In genomic region chr14:104533075-104533474, GRCm38 (mm10) we compare ENCODE assay signal across 16 mouse cellular contexts. TPM values are rescaled to one million over a fixed set of nuclear protein-coding genes. Genes with fewer than 3 reads are reported as not detected.
DNase-seq lines count a peak whose midpoint lies in the region; TF ChIP-seq lines count a peak whose summit lies in the region.
"Had no signal": no experiment of that assay in that cellular context is flagged by ENCODE, and none has a peak within 500 bp of the region (broad histone marks: within the 10 kb centered on the region; RNA-seq: fewer than 3 reads in every experiment).

No protein-coding gene starts in this region.

- H3K9me3 ChIP-seq in MEL (replicated peaks; ENCODE audit: insufficient read depth, low read length): no peaks in the 10 kb centered on the region
- H3K9me3 ChIP-seq: lung, embryonic 15.5 days; midbrain, embryonic 10.5 days; neural tube, embryonic 13.5 days had no signal

- TF ChIP-seq RAD21 in MEL (IDR thresholded peaks at IDR 0.05; ENCODE audit: low read depth, low read length): peak; percentile 43

- no peak overlapping the region for H3K4me3 ChIP-seq in left cerebral cortex, adult 2 months
- H3K4me3 ChIP-seq in MEL (ENCODE audit: control insufficient read depth in 1 of 2, insufficient read depth in 1 of 2, low read depth in 2 of 2, low read length in 2 of 2): no peak overlapping the region
- H3K4me3 ChIP-seq: lung, embryonic 15.5 days; midbrain, embryonic 10.5 days; neural tube, embryonic 13.5 days had no signal

- H3K27ac ChIP-seq in left cerebral cortex, adult 2 months: no peak overlapping the region
- no peak overlapping the region for H3K27ac ChIP-seq in MEL (ENCODE audit: control insufficient read depth, low read depth, low read length)
- H3K27ac ChIP-seq: lung, embryonic 15.5 days; midbrain, embryonic 10.5 days; neural tube, embryonic 13.5 days had no signal

- H3K27me3 ChIP-seq in MEL (ENCODE audit: control insufficient read depth in 1 of 2, insufficient read depth in 2 of 2, low read length in 2 of 2): no peaks in the 10 kb centered on the region; a peak in 1 of 4 replicates
- H3K27me3 ChIP-seq: lung, embryonic 15.5 days had no signal

- H3K36me3 ChIP-seq in MEL (ENCODE audit: control insufficient read depth in 1 of 2, insufficient read depth in 2 of 2, low read length in 2 of 2): no peaks in the 10 kb centered on the region
- H3K36me3 ChIP-seq: lung, embryonic 15.5 days; midbrain, embryonic 10.5 days; neural tube, embryonic 13.5 days had no signal

- peak; percentile 9 for DNase-seq in embryo, embryonic 11 days
- no peak for DNase-seq in embryo, embryonic 9.5 days (ENCODE audit: extremely low spot score)
- no peak for DNase-seq in left cerebral cortex, adult 2 months (ENCODE audit: extremely low spot score in 1 of 2, low spot score in 2 of 2)
- DNase-seq in left cerebral cortex, adult 9 months (ENCODE audit: low spot score in 2 of 2): no peak
- peak; percentile 51 for DNase-seq in MEL (ENCODE audit: low read depth, low spot score)
- DNase-seq in mesoderm, embryonic 11.5 days (ENCODE audit: low read depth, low spot score): peak; percentile 16
- DNase-seq in thymus, postnatal 25 days: no peak
- DNase-seq in B cell, adult 2 months: no peak
- DNase-seq: cerebellum, adult 11 months; cerebellum, postnatal 36 days; gastrocnemius, postnatal 25 days; heart, postnatal 36 days; thymus, postnatal 36 days had no signal

- TF ChIP-seq CTCF in left cerebral cortex, adult 2 months (IDR thresholded peaks at IDR 0.05): peak; percentile 5; the same call in 1 of the 2 replicates
- TF ChIP-seq CTCF in MEL (IDR thresholded peaks at IDR 0.05 in 2 of 3, conservative IDR thresholded peaks at IDR 0.05 in 1 of 3; ENCODE audit: control insufficient read depth in 1 of 3, insufficient read depth in 1 of 3, low read depth in 2 of 3, low read length in 3 of 3, poor library complexity in 1 of 3, severe bottlenecking in 1 of 3): peak in 2 of 3 experiments; percentile 39 to 51; a peak in 4 of 6 replicates

- no peak for TF ChIP-seq EP300 in MEL (IDR thresholded peaks at IDR 0.05; ENCODE audit: low read depth in 1 of 2, low read length in 2 of 2)

- intact Hi-C loops in left cerebral cortex, adult 2 months (cut with DNase I): no loop called here

- TF ChIP-seq POLR2A in MEL (IDR thresholded peaks at IDR 0.05; ENCODE audit: control insufficient read depth in 1 of 2, insufficient read depth in 1 of 2, low read depth in 1 of 2, low read length in 2 of 2, poor library complexity in 1 of 2): no peak

- no peaks in the 10 kb centered on the region for H3K79me2 ChIP-seq in MEL (ENCODE audit: control insufficient read depth, insufficient read depth, low read length, poor library complexity)

- H3K4me1 ChIP-seq in MEL (ENCODE audit: control insufficient read depth in 1 of 2, insufficient read depth in 2 of 2, low read length in 2 of 2): no peaks in the 10 kb centered on the region
- H3K4me1 ChIP-seq: lung, embryonic 15.5 days had no signal

- H3K9ac ChIP-seq in MEL (ENCODE audit: control insufficient read depth, low read depth, low read length, poor library complexity, severe bottlenecking): no peak overlapping the region
- H3K9ac ChIP-seq: lung, embryonic 15.5 days; neural tube, embryonic 13.5 days had no signal

TF ChIP-seq in MEL, 35 proteins besides CTCF, POLR2A, EP300 and RAD21:
- TF ChIP-seq SMC3 (IDR thresholded peaks at IDR 0.05; ENCODE audit: low read depth, low read length) (peak; percentile 67), MEF2A (IDR thresholded peaks at IDR 0.05; ENCODE audit: extremely low read depth, insufficient replicate concordance, low read depth, low read length, poor library complexity, severe bottlenecking) (no peak)

RNA-seq across cellular contexts. Expression of gene Rnf219, which starts 10.6 kb away (rescaled TPM):
- 10 to 100 TPM; 16.8 to 18.3 TPM for total RNA-seq in left cerebral cortex, adult 2 months (2021)
- 13.3 and 14.3 TPM in 2 replicates for total RNA-seq in MEL (2012; rRNA removed)
- 10 to 100 TPM in 1 of 2 experiments, not detected in 1; 15.9 TPM for polyA plus RNA-seq in MEL (2012; ENCODE audit: insufficient read depth in 1 of 2, insufficient read length in 2 of 2, low read depth in 1 of 2, low replicate concordance in 2 of 2, missing spikeins in 1 of 2)

Comparison
In these comparisons a context has a peak if more than half of its experiments do, and no peak if none do; other contexts are left out.
1. DNase-seq: peak in embryo, embryonic 11 days (single experiment), MEL (single experiment) and mesoderm, embryonic 11.5 days (single experiment); none in embryo, embryonic 9.5 days (single experiment), left cerebral cortex, adult 2 months (0 of 2), left cerebral cortex, adult 9 months (0 of 2), thymus, postnatal 25 days (single experiment) and B cell, adult 2 months (0 of 2).